Comparison of ENCODE assay signal across 1 mouse cellular context in genomic region chr1:149347359-149347758, GRCm38 (mm10).
TF ChIP-seq lines count a peak whose summit lies in the region.

No protein-coding gene starts in this region.

TF ChIP-seq in CH12.LX, 34 proteins besides CTCF, POLR2A, EP300 and RAD21 (continued from another document):
- TF ChIP-seq IRF4 (IDR thresholded peaks at IDR 0.05; ENCODE audit: low read depth, low read length) (peak; percentile 97), NRF1 (IDR thresholded peaks at IDR 0.05; ENCODE audit: low read depth, low read length) (no peak), TCF12 (IDR thresholded peaks at IDR 0.05; ENCODE audit: low read depth, low read length) (peak; percentile 30; the same call in 1 of the 2 replicates), JUN (IDR thresholded peaks at IDR 0.05; ENCODE audit: insufficient read depth, low read depth, low read length) (peak; percentile 71)
